Mouse (Mus musculus) cerebellum, adult 18-20 months (tissue): Measurements from ENCODE around the gene Scube3.
A peak's percentile ranks its signal among the peaks of the same experiment; 100 is the strongest.
"Not testable (repeated sequence)": the region's sequence is repeated elsewhere in the genome, so short reads cannot be mapped to it uniquely, and the experiment has no call there.

ENCODE experiments used
- DNase-seq, 2 experiments: peaks; one replicate each; pipeline ENCODE4 v3.0.0; 2021

The Scube3 gene

DNA sequence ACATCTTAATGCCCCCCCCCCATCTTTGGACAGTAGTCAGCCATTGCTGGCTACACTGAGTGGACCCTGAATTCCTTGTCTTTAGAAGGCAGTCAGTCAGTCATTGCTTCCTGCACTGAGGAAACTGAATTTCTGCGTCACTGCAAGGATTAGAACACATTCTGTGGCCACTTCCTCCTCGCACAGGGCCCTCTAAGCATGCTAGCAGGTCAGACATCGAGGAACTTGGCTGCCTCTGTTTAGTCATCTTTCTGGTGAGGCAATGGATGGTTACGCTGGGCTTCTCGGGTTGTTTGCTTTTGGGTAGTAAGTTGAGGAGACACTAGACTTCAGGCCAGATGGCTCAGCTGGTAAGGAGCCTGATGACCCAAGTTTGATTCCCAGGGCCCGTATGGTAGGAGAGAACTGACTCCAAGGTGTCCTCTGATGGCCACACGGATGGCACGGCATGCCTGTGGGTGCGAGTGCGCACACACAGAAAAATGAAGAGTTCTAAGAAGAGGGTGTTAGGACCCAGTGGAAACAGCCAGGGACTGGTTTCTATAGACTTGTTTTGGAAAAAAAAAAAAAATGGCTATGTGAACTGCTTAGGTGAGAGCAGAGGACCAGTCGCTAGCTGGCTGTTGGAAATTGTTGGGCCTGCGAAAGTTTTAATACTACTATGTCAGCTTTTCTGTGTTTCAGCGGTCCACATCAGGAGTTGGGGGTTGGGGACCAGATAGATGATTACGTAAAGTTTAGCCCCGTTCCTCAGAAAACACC lies 39.0 kb downstream of the Scube3 start:
- DNase-seq, result no peak

DNA sequence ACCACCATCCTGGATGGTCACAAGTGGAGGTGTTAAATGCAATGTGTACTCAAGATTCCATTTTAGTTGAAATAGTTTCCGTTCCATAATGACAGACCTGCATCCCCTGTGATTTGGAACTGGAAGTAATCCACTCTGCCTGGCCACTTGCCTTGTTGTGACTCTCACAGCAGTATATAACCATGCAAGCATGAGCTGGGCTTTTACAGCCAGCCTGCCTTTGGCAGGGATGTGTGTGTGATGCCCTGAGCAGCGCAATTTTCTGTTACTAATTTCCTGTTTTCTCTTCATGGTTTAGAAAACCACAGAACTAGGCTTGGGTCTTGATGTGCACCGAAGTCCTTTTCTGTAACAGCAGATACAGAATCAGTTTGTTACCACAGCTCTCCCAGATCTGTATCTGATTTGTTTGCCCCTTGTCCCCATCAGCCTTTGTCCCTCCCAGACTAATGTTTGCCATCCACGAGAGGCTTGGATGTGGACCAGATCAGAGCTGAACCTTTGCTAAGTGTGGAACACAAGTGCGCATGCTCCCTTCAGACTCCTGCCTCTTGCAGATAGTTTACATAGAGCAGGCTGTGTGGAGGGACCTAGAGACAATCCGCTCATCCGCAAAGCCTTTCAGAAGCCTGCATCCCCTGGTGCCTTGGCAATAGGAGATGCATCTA lies 43.2 kb downstream of the Scube3 start:
- DNase-seq, result no peak

DNA sequence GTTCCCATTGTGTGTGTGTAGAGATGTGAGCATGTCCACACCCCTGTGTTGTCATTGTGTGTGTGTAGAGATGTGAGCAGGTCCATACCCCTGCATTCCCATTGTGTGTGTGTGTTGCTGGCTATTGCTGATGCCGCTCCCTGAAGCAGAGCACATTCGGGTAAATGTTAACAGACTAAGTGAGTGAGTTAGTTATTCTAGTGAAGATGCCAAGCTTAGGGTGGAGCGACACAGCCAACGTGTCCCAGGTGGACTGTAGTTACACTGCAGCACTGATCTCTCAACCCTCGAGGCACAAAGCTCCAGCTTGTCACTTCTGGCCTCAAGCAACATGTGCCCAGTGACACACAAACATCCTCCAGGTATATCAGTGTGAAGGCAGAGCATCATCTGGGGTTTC lies 46.4 kb downstream of the Scube3 start:
- DNase-seq, result no peak

DNA sequence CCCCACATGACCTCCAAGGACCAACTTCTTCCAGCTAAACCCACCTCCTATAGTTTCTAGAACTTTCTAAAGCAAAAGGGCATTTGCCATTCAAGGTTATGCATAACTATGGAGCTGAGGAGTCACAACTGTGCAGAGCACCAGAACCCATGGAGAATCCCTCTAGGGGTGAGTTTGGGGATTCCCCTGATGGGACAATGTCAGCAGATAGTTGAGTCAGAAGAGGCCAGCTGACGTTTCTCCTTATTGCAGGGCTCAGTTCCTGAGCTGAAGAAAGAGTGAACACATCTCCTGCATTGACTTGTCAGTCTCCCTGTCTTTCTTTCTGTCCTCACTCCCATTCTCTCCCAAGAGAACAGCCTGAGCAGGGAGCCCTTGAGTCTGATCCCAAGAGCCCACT lies 50.8 kb downstream of the Scube3 start:
- DNase-seq, result no peak

DNA sequence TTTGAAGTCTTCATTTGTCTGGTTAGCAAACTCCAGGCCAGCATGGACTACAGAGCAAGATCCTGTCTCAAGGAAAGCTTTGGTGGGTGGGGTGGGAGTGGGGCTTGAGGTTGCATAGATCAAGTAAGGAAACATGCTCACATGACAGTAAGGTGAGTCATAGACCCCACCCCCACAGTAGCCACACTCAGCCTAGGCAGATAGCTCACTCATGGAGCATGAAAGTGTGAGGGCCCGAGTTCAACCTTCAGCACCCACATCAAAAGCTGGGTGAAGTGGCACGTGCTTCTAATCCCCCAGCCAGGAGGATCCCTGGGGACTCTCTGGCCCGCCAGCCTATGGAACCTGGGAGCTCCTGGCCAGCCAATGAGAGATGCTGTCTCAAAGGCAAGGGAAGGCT lies 51.6 kb downstream of the Scube3 start:
- no peak for DNase-seq

DNA sequence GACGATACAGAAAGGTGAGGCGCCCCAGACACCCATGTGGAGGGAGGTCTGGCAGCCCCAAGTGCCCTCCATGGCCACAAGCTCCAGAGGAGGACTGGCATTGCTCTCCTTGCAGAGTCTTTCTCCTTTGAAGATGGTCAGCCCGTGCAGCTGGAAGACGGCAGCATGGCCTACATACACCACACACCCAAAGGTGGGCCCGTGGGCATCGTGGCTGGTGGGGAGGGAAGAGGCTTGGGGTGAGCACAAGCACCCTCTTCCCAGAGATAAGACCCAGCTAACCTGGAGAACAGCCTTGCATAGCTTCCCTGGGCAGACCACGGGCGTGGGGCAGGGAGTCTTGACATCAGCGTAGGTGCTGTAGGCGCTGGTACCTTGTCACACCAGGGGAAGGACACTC lies 53.1 kb downstream of the Scube3 start:
- no peak for DNase-seq

DNA sequence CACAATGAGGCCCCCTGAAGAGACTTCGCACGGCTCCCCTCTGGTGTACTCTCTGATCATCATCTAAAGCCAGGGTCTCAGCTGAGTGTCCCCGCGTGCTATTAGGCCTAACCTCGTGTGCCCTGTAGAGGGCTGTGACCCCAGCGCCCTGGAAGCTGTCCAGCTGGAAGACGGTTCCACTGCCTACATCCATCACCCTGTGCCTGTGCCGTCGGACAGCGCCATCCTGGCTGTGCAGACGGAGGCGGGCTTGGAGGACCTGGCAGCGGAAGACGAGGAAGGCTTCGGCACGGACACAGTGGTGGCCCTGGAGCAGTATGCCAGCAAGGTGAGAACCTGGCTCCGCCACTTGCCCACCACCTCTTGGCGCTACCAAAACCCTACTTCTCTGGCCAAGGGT lies 55.7 kb downstream of the Scube3 start:
- no peak for DNase-seq

DNA sequence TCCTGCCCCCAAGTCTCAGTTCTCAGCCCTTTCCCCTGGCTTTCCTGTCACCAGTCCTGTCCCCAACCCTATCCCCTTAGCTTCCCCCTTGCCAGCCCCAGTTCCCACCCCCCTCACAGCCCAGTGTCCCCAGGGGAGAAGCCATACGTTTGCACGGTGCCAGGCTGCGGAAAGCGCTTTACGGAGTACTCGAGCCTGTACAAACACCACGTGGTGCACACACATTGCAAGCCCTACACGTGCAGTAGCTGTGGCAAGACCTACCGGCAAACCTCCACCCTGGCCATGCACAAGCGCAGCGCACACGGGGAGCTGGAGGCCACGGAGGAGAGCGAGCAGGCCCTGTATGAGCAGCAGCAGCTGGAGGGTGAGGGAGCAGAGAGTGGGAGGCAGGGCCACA lies 60.0 kb downstream of the Scube3 start:
- DNase-seq, result no peak

DNA sequence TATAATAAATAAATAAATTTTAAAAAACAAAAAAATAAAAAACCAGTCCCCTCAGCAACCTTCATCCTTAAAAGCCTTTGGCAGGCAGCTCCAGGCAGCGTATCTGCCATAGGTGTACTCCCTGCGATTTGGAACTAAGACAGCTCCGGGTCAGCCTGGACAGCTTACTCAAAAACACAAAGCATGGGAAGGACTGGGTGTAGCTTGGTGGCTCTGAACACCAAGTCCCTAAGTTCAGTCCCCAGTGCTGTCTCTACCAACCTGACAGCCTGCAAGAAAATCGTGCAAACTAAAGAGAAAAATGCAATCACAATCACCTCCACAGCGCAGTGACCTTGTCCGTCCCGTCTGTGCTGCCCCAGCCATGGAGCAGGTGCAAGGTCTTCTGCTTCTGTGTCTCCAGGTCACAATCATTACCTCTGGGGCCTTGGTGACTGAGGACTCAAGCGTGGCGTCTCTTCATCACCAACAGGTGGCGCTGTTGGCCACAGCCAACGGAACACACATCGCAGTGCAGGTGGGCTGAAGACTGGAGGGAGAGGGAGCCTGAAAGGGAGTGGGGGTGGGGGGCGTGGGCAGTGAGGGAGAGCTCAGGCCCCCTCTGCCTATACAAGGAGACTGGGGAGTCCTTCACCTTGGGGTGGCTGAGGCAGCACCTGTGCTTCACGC lies 62.2 kb downstream of the Scube3 start:
- DNase-seq, result peak; percentile 45 to 71

DNA sequence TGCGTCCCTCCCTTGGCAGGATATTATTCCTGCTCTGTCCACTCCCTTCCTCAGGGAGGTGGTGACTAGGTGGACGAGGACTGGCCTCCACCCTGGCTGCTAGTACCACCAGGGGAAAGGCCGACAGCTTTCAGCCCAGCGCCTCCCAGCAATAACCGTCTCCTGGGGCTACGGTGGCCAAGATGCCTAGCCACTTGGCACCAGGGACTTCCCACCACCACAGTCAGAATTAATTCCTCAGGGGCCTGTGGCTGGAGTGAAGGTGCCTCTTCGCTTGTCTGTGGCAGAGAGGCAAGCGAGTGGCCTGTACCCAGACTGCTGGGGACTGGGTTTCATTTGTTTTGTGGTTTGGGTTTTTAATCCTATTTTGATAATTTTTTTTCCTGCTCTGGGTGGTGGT lies 63.5 kb downstream of the Scube3 start:
- DNase-seq, result no peak

DNA sequence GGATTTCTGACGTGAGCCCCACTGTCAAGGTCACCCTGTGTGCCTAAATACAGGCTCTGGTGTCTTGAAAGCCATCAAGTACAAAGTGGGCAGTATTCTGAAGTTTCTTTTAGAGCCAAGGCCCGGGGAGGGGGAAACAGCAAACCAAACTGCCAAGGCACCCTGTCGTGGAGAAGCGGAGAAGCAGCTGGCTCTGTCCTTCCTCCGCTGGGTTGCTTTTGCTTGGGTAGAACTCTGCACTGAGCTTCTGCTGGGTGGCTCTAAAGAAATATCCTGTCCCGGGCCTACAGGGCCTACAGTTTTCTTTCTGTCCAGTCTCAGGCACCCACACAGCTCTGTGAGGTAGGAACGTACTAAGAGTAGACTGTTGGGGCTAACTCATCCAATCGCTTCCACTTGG lies 65.2 kb downstream of the Scube3 start:
- DNase-seq, result no peak

DNA sequence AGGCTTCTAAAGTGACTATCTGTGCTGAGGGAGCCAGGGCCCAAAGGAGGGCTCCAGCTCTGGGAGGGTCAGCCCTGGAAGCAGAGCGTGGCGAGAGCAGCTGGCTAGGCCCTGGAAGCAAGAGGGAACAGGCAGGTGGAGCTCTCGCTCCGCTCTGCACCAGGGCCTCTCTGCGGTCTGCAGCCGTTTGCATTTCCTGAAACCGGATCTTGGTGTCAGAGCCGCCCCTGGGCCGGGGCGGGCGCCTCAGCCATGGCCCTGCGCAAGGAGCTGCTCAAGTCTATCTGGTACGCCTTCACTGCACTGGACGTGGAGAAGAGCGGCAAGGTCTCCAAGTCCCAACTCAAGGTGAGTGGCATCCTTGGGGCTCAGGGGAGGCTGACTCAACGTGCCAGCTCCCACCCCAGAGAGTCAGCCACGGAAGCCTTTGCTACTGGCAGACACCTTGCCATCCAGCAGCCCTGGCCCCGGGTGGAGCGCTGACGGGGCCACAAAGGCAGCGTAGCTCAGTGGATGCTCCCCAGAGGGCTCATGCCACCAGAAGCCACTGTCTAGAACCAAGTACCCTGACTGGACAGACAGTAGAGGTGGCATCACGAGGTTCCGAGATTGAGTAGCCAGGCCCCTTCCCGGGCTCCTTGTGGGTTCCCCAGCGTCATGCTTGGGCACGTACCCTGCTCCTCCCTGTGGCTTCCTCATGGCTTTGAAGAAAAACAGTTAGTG lies 65.8 kb downstream of the Scube3 start, which contains the start of gene Def6:
Gene Def6 (plus strand): TSS at position 188 of the 723 bp plus-strand sequence.
- DNase-seq, result peak; percentile 23 to 33

DNA sequence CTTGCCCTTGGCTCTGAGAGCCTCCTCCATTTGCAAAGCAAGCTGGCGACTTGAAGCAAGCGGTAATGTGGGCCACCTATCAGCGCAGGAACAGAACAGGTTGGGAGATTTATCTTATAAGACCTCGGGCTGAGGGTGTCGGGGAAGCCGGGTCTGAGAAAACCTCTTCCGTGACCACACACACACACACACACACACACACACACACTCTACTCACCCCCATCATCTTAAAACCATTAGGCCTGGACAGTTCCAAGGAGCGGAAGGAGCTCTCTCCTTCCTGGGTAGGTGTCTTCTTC lies 66.3 kb downstream of the Scube3 start:
- no peak for DNase-seq

DNA sequence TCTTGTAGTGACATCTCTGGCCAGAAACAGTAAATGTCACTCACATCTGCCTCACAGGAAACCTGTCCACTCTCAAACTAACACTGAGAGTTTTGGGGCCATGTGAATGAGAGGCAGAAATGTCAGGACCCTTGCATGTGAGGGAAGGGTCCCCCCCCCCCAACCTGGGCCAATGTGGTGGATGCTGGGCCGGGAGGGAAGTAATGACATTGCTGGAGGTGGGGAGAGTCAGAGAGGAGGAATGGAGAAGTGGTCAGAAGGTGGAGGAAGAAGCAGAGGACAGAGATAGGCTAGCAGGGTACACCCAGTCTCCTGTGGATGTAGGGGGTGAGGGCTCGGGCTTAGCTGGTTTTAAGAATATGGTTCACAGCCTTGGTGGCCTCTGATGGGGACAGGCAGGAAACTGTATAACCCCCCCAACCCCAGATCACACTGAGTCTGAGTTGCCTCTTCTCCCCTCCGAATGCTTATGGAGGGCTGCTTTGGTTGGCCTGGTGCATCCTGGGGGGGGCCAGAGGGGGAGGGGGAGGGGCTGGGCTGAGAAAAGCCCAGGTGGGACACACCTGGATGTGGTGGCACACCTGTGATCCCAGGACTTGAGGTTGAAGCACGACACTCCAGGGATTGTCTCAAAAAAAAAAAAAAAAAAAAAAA lies 67.6 kb downstream of the Scube3 start:
- no peak for DNase-seq

DNA sequence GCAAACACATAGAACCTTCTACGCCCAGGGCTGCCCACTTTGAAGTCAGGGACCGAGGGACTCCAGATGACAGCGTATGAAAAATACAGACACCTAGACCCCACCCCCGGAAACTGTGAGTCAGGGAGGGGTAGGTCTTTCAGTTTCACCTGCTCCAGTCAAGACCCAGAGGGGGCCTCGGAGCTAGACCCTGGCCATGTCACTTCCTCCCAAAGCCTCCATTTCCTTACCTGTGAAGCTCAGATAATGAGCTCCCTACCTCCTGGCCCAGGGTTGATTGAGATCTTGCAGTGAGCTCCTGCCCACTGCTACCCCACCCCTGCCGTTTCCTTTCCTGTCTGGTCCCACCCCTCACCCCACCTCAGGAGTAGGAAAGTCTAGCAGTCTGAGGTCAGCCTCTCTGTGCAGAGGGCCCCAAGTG lies 70.0 kb downstream of the Scube3 start:
- no peak for DNase-seq

DNA sequence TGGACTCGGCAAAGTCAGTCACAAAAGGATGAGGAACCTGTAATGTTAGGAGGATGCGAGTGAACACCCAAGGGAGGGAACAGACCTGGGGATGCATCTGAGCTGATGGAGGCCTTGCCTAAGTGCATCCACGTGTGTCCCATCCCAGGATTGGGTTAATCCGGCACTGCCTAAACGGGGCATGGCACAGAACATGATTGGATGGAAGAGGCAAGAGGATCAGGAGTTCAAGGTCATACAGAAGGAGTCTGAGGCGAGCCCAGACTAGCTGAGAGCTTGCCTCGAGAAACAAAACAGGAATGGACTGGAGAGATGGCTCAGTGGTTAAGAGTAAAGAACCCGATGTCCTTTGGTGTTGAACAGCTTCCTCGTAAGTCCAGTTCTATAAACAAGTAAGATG lies 70.5 kb downstream of the Scube3 start:
- no peak for DNase-seq

DNA sequence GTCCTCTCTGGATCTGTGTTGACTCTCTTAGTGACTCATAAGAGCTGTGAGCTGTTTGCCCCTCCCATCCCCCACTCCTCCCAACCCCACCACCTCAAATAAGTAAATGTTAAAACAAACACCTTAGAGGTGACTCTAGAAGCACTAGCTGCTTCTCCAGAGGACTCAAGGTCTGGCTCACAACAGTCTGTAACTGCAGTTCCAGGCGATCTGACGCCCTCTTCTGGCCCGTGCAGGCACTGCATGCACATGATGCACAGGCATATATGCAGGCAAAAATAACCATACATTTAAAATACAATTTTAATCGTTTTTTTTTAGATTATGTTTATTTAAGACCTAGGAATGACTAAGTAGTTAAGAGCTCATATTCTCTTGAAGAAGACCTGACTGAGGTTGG lies 71.3 kb downstream of the Scube3 start:
- DNase-seq, result no peak

DNA sequence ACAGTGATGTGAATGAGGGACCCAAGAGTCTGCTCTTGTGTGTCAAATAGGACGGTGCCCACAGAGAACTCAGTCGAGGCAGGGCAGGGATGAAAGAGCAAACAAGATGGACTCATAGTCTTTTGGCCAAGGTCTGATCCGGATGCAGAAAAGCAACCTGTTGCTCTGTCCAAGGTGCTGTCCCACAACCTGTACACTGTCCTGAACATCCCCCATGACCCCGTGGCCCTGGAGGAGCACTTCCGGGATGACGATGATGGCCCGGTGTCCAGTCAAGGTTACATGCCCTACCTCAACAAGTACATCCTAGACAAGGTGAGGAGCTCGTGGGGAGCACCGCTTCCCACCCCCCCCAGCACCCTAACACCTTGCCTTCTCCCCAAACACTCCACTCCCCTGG lies 74.8 kb downstream of the Scube3 start:
- no peak for DNase-seq

DNA sequence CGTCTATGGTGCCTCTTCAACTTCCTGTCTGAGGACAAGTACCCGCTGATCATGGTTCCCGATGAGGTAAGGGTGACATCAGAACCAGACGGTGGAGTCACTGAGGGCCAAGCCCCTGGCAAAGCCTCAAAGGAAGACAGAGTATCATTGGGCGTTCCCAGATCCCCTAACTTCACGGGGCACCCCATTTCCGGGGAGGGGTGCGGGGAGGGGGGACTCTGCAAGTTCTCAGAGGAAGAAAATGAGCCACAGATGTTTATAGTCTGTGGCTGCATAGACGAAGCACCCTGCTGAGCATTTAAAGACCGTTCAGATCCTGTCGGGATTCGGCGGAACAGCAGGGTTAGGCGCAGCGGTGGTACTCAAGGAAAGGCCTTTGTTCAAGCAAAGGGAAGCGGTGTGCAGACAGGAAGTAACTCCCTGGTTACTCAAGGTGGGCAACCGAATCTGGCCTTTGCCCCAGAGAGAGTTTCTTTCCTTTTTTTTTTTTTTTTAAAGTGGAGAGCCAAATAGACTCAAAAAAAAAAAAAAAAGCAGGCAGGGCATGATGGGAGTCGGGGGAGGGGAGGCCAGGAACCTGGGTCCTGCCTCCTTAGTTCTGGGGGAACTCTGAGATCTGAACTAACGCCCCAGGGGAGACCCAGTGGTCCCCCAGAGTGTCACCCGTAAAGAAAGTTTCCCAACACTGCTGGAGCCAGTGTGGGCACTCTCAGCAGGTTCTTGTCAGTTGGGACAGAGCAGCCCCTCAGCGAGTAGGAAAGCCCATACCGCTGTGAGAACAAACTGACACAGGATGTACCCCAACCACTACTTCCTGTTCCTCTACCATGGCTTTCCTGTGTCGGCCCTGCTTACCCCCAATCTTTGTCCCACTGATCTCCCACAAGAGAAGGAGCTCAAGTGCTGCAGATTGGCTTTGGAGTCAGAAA lies 76.0 kb downstream of the Scube3 start:
- DNase-seq, result no peak

DNA sequence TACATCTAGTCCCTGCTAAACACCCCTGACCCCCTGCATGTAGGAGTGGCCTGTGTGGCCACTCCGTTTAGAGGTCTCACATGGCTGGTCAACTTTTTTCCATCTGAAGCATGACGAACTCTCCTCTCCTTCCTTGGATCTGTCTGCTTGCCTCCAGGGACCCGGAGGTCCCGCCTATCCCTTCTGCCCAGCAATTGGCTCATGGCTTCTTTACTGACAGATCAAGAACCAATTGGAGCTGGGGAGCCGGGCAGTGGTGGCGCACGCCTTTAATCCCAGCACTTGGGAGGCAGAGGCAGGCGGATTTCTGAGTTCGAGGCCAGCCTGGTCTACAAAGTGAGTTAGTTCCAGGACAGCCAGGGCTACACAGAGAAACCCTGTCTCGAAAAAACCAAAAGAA lies 80.5 kb downstream of the Scube3 start:
- not testable (repeated sequence) for DNase-seq

DNA sequence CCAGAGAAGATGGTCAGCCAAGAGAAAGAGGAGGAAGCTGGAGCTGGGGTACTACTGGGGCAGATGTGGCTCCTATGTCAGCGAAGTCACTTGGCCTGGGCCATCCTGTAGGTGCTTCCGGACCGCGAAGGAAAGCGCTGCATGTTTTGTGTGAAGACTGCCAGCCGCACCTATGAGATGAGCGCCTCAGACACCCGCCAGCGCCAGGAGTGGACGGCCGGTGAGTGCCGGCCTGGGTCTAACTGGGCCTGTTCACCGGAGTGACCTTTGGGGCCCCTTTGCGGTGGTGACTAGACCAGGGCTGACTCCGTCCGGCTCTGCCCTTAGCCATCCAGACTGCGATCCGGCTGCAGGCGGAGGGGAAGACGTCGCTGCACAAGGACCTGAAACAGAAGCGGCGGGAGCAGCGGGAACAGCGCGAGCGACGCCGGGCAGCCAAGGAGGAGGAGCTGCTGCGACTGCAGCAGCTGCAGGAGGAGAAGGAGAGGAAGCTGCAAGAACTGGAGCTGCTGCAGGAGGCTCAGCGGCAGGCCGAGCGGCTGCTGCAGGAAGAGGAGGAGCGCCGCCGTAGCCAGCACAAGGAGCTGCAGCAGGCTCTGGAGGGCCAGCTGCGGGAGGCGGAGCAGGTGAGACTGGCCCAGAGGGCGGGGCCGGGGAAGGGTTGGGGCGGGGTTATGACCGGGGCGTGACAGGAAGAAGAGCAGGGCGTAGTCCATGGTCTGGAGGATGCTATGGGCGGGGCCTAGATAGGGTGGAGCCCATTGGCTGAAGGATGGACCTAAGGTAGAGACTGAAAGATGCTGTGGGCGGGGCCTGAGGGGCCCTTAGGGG lies 81.8 kb downstream of the Scube3 start:
- DNase-seq, result peak; percentile 91 to 98
